Mouse (Mus musculus) adrenal gland, adult 2 months (tissue): Measurements from ENCODE around the gene Trappc3. TPM values are rescaled to one million over a fixed set of nuclear protein-coding genes. Genes with fewer than 3 reads are reported as not detected.

Experiments
- DNase-seq: peaks from one replicate; pipeline ENCODE4 v3.0.0; 2021
- polyA plus RNA-seq: library from polyadenylated mRNA; depleted of rRNA; stranded (reverse); fragments of >200 nt; gene quantifications from 2 replicates; pipeline ENCODE4 v1.2.3, GENCODE M21; 2012; rRNA removed
- total RNA-seq, 2 experiments: library from RNA; stranded (reverse); gene quantifications; 2 replicates each; pipeline ENCODE4 v1.2.3; 2021

Gene Trappc3
- total and polyA plus RNA-seq, 3 experiments: 16.5 to 103 (median 85.8) TPM

GRCm38 (mm10) chr4:126311566-126312200 is 49.6 kb downstream of the Trappc3 start:
- no peak for DNase-seq

DNA sequence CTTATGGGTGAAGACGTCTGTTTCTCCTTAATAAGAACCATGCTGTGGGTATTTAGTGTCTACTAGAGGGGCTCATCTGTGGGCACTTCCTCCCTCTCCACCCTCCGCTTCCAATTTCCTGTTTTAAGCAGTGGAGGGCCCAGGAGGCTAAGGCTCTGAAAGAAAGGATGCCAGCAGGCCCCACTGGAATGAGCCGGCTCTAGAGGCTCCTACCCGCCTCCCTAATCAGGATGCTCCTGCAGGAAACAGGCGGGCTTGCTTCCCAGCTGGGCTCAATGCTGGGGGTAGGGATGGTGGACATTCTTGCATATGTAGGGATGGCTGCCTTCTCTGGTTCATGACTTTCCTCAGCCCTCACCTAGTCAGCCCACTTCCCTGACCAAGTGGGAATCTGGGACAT is 51.1 kb downstream of the Trappc3 start:
- no peak for DNase-seq

DNA sequence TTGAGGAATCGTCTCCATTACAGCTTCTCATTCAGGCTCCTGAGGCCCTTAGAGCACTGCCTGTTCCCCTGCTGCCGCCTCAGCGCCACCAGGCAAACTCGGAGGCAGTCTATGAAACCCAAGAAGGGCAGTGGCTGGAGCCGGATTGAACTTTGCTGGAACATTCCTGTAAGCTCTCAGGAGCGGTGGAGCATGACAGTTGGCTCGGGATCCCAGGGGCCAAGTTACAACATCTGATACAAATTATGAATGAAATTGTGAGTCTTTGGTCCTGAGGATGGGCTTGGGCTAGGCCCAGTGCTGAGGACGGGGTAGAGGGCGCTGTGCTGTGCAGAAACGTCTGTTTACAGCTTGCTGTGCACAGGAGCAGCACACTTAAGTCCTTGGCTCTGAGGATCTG is 52.3 kb downstream of the Trappc3 start:
- DNase-seq: no peak

- peak; percentile 40 for DNase-seq
Observed at GRCm38 (mm10) chr4:126315931-126316330, 53.8 kb downstream of the Trappc3 start.

- DNase-seq: no peak
Observed at GRCm38 (mm10) chr4:126316443-126317040, 54.4 kb downstream of the Trappc3 start.

DNA sequence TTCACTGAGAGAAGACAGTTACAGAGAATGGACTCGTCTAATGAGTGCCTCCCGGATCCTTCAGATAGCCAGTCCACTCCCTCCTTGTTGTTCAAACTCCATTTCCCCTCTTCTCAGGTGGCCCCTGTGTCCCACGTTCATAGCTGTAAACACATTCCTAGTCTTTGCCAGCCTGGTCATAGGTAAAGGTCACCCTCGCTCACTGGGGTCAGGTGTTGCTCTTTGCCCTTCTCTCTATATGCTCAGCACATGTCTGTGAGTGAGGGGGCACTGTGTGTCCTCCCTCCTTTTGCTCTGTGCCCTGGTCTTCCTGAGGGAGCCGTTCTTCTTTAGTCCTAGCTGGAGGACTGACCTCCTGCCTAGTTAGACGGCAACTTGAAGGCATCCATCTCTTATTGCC is 57.7 kb downstream of the Trappc3 start:
- no peak for DNase-seq

DNA sequence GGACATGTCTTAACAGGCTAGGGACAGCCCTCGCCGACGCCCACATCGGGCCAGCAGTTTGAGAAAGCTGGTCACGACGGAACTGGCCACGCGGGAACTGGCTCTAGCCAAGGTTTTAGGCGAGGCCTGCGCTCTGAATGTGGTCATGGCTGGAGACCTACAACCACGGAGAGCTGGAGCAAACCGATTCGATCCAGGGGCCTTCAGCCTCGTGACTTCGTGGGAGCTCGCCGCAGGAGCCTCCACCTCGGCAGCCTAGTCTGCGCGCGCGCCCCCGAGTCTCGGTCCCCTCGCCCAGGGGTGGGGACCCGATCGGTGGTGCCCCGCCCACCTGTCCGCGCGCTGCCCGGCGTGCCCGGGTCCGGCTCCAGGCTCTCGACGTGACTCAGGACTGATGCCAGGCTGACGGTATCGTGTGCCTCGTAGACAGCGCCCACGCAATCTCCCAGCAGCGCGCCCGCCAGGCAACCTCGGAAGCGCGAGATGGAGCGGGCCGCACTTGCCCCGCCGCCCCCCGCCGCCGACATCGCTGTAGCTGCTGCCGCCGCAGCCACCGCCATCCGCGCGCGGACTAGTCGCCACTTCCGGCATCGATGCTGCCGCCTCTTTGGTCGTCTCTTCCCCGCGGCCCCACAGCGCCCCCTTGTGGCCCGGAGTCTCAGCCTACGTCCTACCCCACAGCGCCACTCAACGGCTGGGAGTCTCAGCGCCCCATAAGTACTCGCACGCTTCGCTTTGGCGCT is 59.2 kb downstream of the Trappc3 start, which contains the start of gene Adprhl2:
Gene Adprhl2, minus strand, starts transcription at position 593 of the 743 bp plus-strand sequence.
- DNase-seq: peak; percentile 98

GRCm38 (mm10) chr4:126321854-126322511 is 59.9 kb downstream of the Trappc3 start:
- DNase-seq: no peak

DNA sequence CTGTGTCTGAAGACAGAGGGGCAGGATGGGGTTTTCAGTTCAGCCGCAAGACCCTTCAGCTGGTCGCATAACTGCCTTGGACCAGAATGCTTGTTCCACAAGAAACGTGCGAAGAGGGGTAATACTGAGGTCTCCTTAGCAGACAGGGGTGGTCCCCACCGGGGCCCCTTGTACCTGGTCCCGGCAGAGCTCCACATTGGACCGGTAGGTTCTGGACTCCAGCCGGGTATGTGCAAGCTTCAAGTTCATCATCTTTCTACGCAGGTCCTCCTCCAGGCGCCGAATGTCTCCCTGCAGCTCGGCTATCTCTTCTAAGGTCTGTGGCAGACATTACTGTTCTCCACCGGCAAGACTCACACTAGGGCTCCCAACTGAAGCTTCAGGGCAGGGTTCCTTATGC is 60.5 kb downstream of the Trappc3 start:
- no peak for DNase-seq

GRCm38 (mm10) chr4:126324861-126325260 is 62.7 kb downstream of the Trappc3 start:
- DNase-seq: no peak

GRCm38 (mm10) chr4:126325281-126325861 is 63.2 kb downstream of the Trappc3 start, which contains the start of gene Tekt2:
TSS of gene Tekt2 (minus strand) at chr4:126325688.
- DNase-seq: no peak

Other genes with a start within 250 kb of the Trappc3 start
- 1 to 10 TPM; 1.5 to 1.6 TPM for gene Csf3r, start 237.8 kb upstream of the Trappc3 start, total RNA-seq
- 3.1 TPM in 2 replicates for gene Csf3r, start 237.8 kb upstream of the Trappc3 start, polyA plus RNA-seq
- gene Mrps15, start 215.4 kb upstream of the Trappc3 start, total RNA-seq: 100 to 1,000 TPM in 1 of 2 experiments, 10 to 100 TPM in 1; 77.2 to 112 TPM
- gene Mrps15, start 215.4 kb upstream of the Trappc3 start, polyA plus RNA-seq: 196 TPM in 2 replicates
- gene Oscp1, start 203.8 kb upstream of the Trappc3 start, total RNA-seq: 10 to 100 TPM in 1 of 2 experiments, 1 to 10 TPM in 1; 9.5 to 10.9 TPM
- 1.6 and 2.1 TPM in 2 replicates for gene Oscp1, start 203.8 kb upstream of the Trappc3 start, polyA plus RNA-seq
- 10 to 100 TPM; 23.4 to 30.7 TPM for gene Lsm10, start 165.7 kb upstream of the Trappc3 start, total RNA-seq
- 29.3 and 32.5 TPM in 2 replicates for gene Lsm10, start 165.7 kb upstream of the Trappc3 start, polyA plus RNA-seq
- gene Stk40, start 158.4 kb upstream of the Trappc3 start, total RNA-seq: 10 to 100 TPM; 43.0 to 56.0 TPM
- gene Stk40, start 158.4 kb upstream of the Trappc3 start, polyA plus RNA-seq: 33.2 and 33.5 TPM in 2 replicates
- gene Eva1b, start 114.6 kb upstream of the Trappc3 start, total RNA-seq: 10 to 100 TPM; 13.3 to 35.0 TPM
- gene Eva1b, start 114.6 kb upstream of the Trappc3 start, polyA plus RNA-seq: 111 and 156 TPM in 2 replicates
- gene Sh3d21, start 98.8 kb upstream of the Trappc3 start, total RNA-seq: 1 to 10 TPM; 2.5 to 3.2 TPM
- 1.4 and 1.8 TPM in 2 replicates for gene Sh3d21, start 98.8 kb upstream of the Trappc3 start, polyA plus RNA-seq
- 100 to 1,000 TPM; 169 to 173 TPM for gene Thrap3, start 59.6 kb upstream of the Trappc3 start, total RNA-seq
- gene Thrap3, start 59.6 kb upstream of the Trappc3 start, polyA plus RNA-seq: 29.1 and 36.8 TPM in 2 replicates
- 10 to 100 TPM; 55.4 to 68.7 TPM for gene Map7d1, start 6.0 kb upstream of the Trappc3 start, total RNA-seq
- 98.3 and 98.7 TPM in 2 replicates for gene Map7d1, start 6.0 kb upstream of the Trappc3 start, polyA plus RNA-seq
- 1 to 10 TPM; 1.4 to 6.1 TPM for gene Col8a2, start 24.5 kb downstream of the Trappc3 start, total RNA-seq
- 1.9 TPM in 2 replicates for gene Col8a2, start 24.5 kb downstream of the Trappc3 start, polyA plus RNA-seq
- gene Adprhl2, start 59.4 kb downstream of the Trappc3 start, total RNA-seq: 10 to 100 TPM; 26.2 to 34.9 TPM
- 45.8 and 46.5 TPM in 2 replicates for gene Adprhl2, start 59.4 kb downstream of the Trappc3 start, polyA plus RNA-seq
- 1 to 10 TPM; 3.2 to 3.3 TPM for gene Tekt2, start 63.4 kb downstream of the Trappc3 start, total RNA-seq
- gene Tekt2, start 63.4 kb downstream of the Trappc3 start, polyA plus RNA-seq: 2.9 and 4.8 TPM in 2 replicates
- gene Ago3, start 167.2 kb downstream of the Trappc3 start, total RNA-seq: 10 to 100 TPM; 15.8 to 22.5 TPM
- 19.7 and 21.0 TPM in 2 replicates for gene Ago3, start 167.2 kb downstream of the Trappc3 start, polyA plus RNA-seq
- 10 to 100 TPM; 28.1 to 36.6 TPM for gene Ago1, start 206.3 kb downstream of the Trappc3 start, total RNA-seq
- 10.6 and 17.2 TPM in 2 replicates for gene Ago1, start 206.3 kb downstream of the Trappc3 start, polyA plus RNA-seq